Mouse (Mus musculus) heart, adult 10 weeks (tissue): ENCODE measurements around the gene Cks2. TPM values are rescaled to one million over a fixed set of nuclear protein-coding genes. Genes with fewer than 3 reads are reported as not detected.

Experiments
- polyA plus RNA-seq: library from polyadenylated mRNA; stranded (reverse); fragments of 350-450 nt; fragmentation: Illumina TruSeq; extraction: RNeasy Lipid Tissue Mini Kit (QIAGEN cat#74804); gene quantifications from one replicate; pipeline ENCODE4 v1.2.3, GENCODE M21; 2014; ENCODE audit warnings: low read depth, low replicate concordance

Gene Cks2
- 1.8 TPM for polyA plus RNA-seq

DNA sequence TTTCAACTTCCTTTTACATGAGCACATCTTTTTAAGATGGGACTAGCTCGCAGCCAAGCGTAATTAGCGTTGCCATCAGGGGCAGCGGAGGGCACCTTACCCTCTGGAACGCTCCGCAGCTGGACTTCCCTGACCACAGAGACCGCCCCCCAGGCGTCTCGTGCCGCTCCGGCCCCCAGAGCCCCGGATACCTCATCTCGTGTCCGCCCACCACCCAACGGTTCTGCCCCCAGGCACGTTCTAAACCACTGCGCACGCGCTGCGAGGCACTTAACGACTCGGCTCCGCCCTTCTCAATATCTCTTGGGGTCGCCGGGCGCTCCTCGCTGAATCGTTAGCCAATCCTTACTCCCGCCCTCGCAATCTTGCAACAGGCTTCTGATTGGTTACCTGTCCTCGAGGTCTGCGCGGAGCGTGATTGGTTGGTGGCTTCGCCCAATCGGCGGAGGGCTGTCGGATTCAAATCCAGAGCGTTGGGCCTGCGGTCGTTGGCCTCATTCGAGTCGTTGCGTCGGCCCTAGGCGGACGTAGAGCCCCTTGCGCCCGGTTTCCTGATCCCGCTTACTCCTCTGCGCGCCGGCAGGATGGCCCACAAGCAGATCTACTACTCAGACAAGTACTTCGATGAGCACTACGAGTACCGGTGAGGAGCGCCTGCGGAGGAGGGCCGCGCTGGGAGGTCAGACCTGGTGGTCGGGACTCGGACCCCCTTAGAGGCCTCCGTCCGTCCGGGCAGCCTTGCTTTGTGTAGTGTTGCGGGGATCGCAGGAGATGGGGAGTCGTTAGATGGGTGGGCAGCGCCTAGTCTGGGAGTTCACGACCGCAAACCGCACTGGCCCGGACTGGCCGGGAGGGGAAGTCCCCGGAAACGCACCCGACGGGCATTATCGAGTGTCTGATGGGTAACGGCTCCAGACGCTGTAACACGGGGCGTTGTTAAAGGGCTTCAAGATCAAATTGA, at the start of gene Cks2:
Gene Cks2 (plus strand): TSS at position 404 of the 961 bp plus-strand sequence.

DNA sequence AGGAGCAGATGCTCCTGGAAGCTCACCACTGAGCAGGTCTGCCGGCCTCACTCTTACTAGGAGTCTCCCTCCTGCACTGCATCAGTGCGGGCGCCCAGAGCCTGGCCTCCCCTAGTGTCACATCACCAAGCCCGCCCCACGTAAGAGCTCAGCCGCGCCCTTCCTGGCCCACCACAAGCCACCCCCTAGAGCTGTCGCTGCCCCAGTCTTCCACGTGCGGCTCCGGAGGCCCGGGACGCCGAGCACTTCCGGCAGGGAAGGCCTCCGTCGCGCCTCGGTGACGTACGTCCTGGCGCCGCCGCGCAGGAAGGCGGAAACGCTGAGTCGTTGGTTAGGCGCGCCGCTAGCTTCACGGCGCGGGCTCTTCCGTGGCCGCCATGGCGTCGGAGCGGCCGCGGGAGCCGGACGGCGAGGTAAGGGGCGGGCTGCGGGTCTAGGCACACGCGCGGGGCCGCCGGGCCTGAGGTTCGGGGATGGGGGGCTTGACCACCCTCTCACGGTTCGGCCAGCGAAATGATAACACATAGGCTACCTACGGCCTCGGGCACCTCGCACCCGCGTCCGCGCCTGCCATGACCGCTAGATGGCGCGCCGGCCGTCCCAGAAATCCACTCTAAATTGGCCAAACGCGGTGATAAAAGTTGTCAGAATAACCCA, 6.5 kb downstream of the Cks2 start, which contains the start of gene Secisbp2:
Gene Secisbp2 (plus strand): TSS at position 290 of the 657 bp plus-strand sequence.

Other genes starting within 250 kb of the Cks2 start
- 12.4 TPM for gene S1pr3, start 236.6 kb upstream of the Cks2 start, polyA plus RNA-seq
- gene Shc3, start 75.8 kb upstream of the Cks2 start, polyA plus RNA-seq, result 0.29 TPM
- gene Secisbp2, start 6.5 kb downstream of the Cks2 start, polyA plus RNA-seq, result 18.9 TPM
- 39.1 TPM for gene Sema4d, start 148.5 kb downstream of the Cks2 start, polyA plus RNA-seq
- 22.7 TPM for gene Gadd45g, start 201.4 kb downstream of the Cks2 start, polyA plus RNA-seq